Mouse (Mus musculus) ovary, postnatal 36 days (tissue): ENCODE results near the gene Ttf1.

Experiments used
- DNase-seq: peaks from one replicate; pipeline ENCODE4 v3.0.0; 2022; ENCODE audit warnings: low spot score, mixed read lengths

Gene Ttf1

DNA sequence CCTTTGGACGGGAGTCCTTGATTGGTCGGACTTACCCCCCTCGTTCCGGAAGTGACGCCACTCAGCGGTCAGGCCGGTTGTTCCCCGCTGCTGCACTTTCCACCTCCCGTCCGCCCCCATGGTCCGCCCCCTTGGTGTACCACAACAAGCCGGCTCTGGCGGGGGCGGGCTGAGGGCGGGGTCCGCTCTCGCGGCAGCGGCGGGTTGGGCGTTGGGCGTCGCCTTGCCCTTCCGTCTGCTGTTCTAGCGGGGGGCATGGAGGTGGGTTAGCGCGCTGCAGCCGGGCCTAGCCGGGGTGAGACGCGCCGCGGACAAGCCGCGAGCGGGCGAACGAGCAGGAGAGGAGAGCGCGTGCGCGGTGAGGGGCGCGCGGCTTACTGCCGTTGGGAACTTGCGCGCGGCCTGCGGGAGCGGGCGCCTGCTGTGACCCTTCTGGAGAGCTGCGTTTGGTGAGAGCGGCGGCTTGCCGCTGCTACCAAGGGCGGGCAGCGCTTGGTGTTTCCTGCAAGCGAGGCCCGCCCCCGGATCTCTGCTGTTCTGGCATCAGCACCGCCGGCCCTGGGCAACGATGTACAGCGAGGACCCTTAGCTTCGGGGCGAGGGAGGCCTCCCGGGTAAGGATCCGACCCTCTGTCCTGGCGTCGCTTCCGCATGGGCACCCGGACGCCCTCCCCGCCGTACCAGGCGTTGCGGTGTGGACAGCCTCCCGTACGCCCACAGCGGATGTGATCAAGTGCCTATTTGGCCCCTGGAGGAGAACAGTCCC, 65.1 kb downstream of the Ttf1 start:
- peak; percentile 99 for DNase-seq

DNA sequence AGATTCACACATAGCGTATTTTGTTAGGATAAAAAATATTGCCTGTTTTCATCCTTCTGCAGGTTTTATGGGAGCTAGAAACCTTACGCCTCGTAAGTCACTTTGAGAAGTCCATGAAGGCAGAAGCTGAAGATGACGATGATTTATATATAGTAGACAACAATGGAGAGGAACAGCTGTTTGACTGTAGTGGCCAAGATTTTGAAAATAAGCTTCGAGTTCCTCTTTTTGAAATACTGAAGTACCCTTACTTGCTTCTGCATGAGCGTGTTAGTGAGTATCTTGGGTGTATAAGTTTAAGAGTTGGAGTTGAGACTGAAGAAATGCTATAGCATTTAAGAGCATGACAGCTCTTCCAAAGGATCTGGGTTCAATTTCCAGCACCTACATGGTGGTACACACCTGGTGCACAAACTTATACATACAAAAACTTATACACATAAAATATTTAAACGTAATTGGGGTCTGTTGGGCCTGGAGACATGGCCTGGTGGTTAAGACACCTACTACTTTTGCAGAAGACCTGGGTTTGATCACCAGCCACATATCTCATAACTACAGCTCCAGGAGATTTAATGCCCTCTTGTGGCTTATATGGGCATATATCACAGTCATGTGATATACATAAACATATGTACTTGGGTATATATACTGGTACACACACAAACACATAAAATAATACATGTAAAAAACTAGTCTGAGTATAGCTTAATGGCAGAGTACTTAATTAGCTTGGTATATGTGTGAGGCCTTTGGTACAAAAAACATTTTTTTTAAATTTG, 70.2 kb downstream of the Ttf1 start:
- no peak for DNase-seq

DNA sequence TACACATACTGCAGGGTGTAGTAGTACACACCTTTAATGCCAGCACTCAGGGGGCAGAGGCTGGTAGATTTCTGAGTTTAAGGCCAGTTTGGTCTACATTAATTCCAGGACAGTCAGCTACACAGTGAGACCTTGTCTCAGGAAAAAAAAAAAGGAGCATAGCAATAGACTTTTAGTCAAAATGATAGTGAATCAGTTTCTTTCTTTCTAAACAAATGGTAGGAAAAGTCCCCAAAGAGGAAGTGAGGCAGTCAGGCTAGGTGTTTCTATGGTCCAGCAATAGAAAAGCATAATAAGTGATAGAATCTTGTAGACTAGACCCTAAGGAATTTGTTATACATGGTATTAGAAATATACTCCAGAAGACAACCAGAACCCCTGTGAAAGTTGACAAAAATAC, 75.1 kb downstream of the Ttf1 start:
- no peak for DNase-seq
